Mouse (Mus musculus): ENCODE measurements around the gene Slc9a5.

DNA sequence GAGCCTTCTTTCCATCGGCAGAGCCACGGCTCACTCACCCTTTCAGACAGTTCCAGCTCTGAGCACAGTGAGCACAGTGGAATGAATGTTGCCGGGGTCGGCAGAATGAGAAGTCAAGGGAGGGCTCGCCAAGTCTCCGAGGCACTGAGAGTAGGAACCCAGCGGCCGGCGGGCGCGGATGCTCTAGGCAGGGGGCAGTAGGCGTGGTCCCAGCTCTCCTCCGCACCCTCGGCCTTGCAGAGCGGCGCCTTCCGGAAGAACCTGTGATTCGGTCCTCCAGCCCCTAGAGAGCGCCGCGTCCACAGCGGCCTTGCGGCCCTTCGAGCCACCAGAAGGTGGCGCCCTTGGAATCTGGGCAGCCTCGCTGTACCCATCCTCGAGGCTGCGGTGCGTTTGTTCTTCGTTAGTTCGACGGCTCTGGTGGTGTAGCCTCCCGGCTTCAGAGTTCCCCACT lies 25.9 kb downstream of the Slc9a5 start:
- TF ChIP-seq POLR2A (IDR thresholded peaks at IDR 0.05; ENCODE audit: borderline replicate concordance, insufficient read depth, low read length) (no peak), CTCF (IDR thresholded peaks at IDR 0.05; ENCODE audit: borderline replicate concordance, insufficient read depth, low read depth, low read length) (peak; percentile 54)
